Mouse (Mus musculus) liver, adult 2 months (tissue): ENCODE results near the gene Nit2. TPM values are rescaled to one million over a fixed set of nuclear protein-coding genes. Genes with fewer than 3 reads are reported as not detected.

ENCODE experiments used
- DNase-seq: peaks from one replicate; pipeline ENCODE4 v3.0.0-alpha.2; 2011; ENCODE audit warnings: low read depth, low spot score; ENCODE audit errors: extremely low read depth
- H3K27ac ChIP-seq: fragments of 200-500 bp; replicated peaks from 2 replicates; pipeline ENCODE4 v1.5.1; 2012; ENCODE audit warnings: low read depth, mild to moderate bottlenecking, control low read depth, inconsistent platforms, low read length; ENCODE audit not compliant: insufficient read depth
- H3K27me3 ChIP-seq: fragments of 200-500 bp; 2 replicates; pipeline ENCODE4 v1.6.1; 2012; ENCODE audit warnings: mild to moderate bottlenecking, moderate library complexity, low read length, inconsistent platforms; ENCODE audit not compliant: control insufficient read depth, insufficient read depth
- H3K36me3 ChIP-seq: fragments of 200-500 bp; 2 replicates; pipeline ENCODE4 v1.6.1; 2012; ENCODE audit warnings: low read length, inconsistent platforms; ENCODE audit not compliant: control insufficient read depth, insufficient read depth
- H3K4me1 ChIP-seq: fragments of 200-500 bp; 2 replicates; pipeline ENCODE4 v1.6.1; 2011; ENCODE audit warnings: low read length; ENCODE audit not compliant: control insufficient read depth, insufficient read depth
- H3K4me3 ChIP-seq: fragments of 200-500 bp; 2 replicates; pipeline ENCODE4 v1.5.1; 2011; ENCODE audit warnings: low read depth, mild to moderate bottlenecking, control low read depth, low read length, moderate library complexity; ENCODE audit not compliant: insufficient read depth
- H3K79me2 ChIP-seq: fragments of 200-500 bp; 2 replicates; pipeline ENCODE4 v1.6.1; 2012; ENCODE audit warnings: inconsistent platforms, mild to moderate bottlenecking, low read length, moderate library complexity; ENCODE audit not compliant: control insufficient read depth, insufficient read depth
- H3K9ac ChIP-seq: fragments of 200-500 bp; 2 replicates; pipeline ENCODE4 v1.6.1; 2012; ENCODE audit warnings: low read depth, mild to moderate bottlenecking, control low read depth, inconsistent platforms, low read length
- CTCF ChIP-seq: fragments of 200-500 bp; IDR thresholded peaks from 2 replicates; pipeline ENCODE4 v1.5.1; 2011; ENCODE audit warnings: low read depth, low read length, control low read depth
- POLR2A ChIP-seq: fragments of 200-500 bp; IDR thresholded peaks from 2 replicates; pipeline ENCODE4 v1.6.1; 2011; ENCODE audit warnings: low read length, control low read depth; ENCODE audit not compliant: insufficient read depth; ENCODE audit errors: extremely low read depth
- polyA plus RNA-seq: library from polyadenylated mRNA; depleted of rRNA; stranded (reverse); fragments of >200 nt; gene quantifications from 2 replicates; pipeline ENCODE4 v1.2.3, GENCODE M21; 2012; rRNA removed
- total RNA-seq: library from RNA; depleted of rRNA; stranded (reverse); fragments of >200 nt; gene quantifications from 2 replicates; pipeline ENCODE4 v1.2.3, GENCODE M21; 2014; rRNA removed

Gene Nit2
- total and polyA plus RNA-seq, 2 experiments, result 172 to 288 TPM

DNA sequence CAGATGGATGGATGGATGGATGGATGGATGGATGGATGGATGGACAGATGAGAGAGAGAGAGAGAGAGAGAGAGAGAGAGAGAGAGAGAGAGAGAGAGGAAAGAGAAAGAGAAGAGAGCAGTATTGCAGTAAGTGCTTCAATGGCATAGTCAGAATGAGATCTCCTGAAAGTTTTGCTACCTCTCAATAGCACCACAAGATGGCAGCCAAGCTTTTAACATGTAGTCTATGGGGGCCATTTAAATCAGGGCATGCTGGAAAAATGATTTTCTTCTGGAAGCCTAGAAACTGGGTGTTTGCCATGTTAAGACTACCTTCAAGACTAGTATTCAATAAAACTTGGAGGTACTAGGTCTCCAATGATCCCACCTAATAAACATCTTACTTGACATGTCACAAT is 51.1 kb downstream of the Nit2 start:
- no peaks in the 10 kb centered on the region for H3K4me1 ChIP-seq
- H3K9ac ChIP-seq, result no peak overlapping the region
- TF ChIP-seq POLR2A, result no peak
- peak; percentile 52 for TF ChIP-seq CTCF
- H3K27ac ChIP-seq, result no peak overlapping the region
- H3K79me2 ChIP-seq, result no peaks in the 10 kb centered on the region
- no peak overlapping the region for H3K4me3 ChIP-seq
- H3K36me3 ChIP-seq, result no peaks in the 10 kb centered on the region
- DNase-seq, result peak; percentile 62
- no peaks in the 10 kb centered on the region for H3K27me3 ChIP-seq

Other genes starting within 250 kb of the Nit2 start
- gene Lnp1, start 239.3 kb downstream of the Nit2 start, total RNA-seq, result not detected in 2 replicates
- not detected in 2 replicates for gene Lnp1, start 239.3 kb downstream of the Nit2 start, polyA plus RNA-seq
- gene Tmem45a2, start 96.0 kb downstream of the Nit2 start, total RNA-seq, result not detected in 2 replicates
- gene Tmem45a2, start 96.0 kb downstream of the Nit2 start, polyA plus RNA-seq, result not detected in 2 replicates
- 50.0 and 62.0 TPM in 2 replicates for gene Tomm70a, start 45.6 kb downstream of the Nit2 start, total RNA-seq
- 14.2 and 17.0 TPM in 2 replicates for gene Tomm70a, start 45.6 kb downstream of the Nit2 start, polyA plus RNA-seq
- gene Tbc1d23, start 64.2 kb upstream of the Nit2 start, total RNA-seq, result 17.7 and 18.7 TPM in 2 replicates
- 3.2 and 4.0 TPM in 2 replicates for gene Tbc1d23, start 64.2 kb upstream of the Nit2 start, polyA plus RNA-seq
- not detected in 2 replicates for gene Tmem30c, start 125.5 kb upstream of the Nit2 start, total RNA-seq
- not detected in 2 replicates for gene Tmem30c, start 125.5 kb upstream of the Nit2 start, polyA plus RNA-seq
- gene Filip1l, start 185.8 kb upstream of the Nit2 start, total RNA-seq, result 2.5 and 2.9 TPM in 2 replicates
- gene Filip1l, start 185.8 kb upstream of the Nit2 start, polyA plus RNA-seq, result 0.41 and 0.82 TPM in 2 replicates